Mouse (Mus musculus) stomach, postnatal 0 days (tissue): ENCODE data around the gene Gsto2. TPM values are rescaled to one million over a fixed set of nuclear protein-coding genes. Genes with fewer than 3 reads are reported as not detected.

ENCODE experiments used
- ATAC-seq: fragments of 200-750 bp; cut with Nextera tagmentation; 2 replicates; pipeline ENCODE4 v1.8.0; 2017; ENCODE audit not compliant: low FRiP score, low TSS enrichment
- DNase-seq: peaks from one replicate; pipeline ENCODE4 v3.0.0-alpha.2; 2016; ENCODE audit warnings: low spot score
- H3K27ac ChIP-seq: fragments of 300-500 bp; sonication (generic); replicated peaks from 2 replicates; pipeline ENCODE4 v1.5.1; 2014; ENCODE audit warnings: mild to moderate bottlenecking, control low read depth
- H3K27me3 ChIP-seq: fragments of 300-500 bp; sonication (generic); 2 replicates; pipeline ENCODE4 v1.6.1; 2014; ENCODE audit warnings: low read length; ENCODE audit not compliant: control insufficient read depth, insufficient read depth
- H3K36me3 ChIP-seq: fragments of 300-500 bp; sonication (generic); 2 replicates; pipeline ENCODE4 v1.6.1; 2014; ENCODE audit warnings: low read length, mixed read lengths; ENCODE audit not compliant: control insufficient read depth, insufficient read depth
- H3K4me1 ChIP-seq: fragments of 300-500 bp; sonication (generic); replicated peaks from 2 replicates; pipeline ENCODE4 v1.6.1; 2014; ENCODE audit warnings: antibody characterized with exemption; ENCODE audit not compliant: control insufficient read depth, insufficient read depth
- H3K4me2 ChIP-seq: fragments of 300-500 bp; sonication (generic); replicated peaks from 2 replicates; pipeline ENCODE4 v1.6.1; 2014; ENCODE audit warnings: low read depth, mild to moderate bottlenecking, control low read depth, moderate library complexity
- H3K4me3 ChIP-seq: fragments of 300-500 bp; sonication (generic); 2 replicates; pipeline ENCODE4 v1.5.1; 2014; ENCODE audit warnings: low read depth, low read length, control low read depth
- H3K9ac ChIP-seq: fragments of 300-500 bp; sonication (generic); 2 replicates; pipeline ENCODE4 v1.6.1; 2014; ENCODE audit warnings: mild to moderate bottlenecking, low read length, control low read depth, mixed read lengths
- H3K9me3 ChIP-seq: fragments of 300-500 bp; sonication (generic); 2 replicates; pipeline ENCODE4 v1.6.1; 2016; ENCODE audit warnings: low read length; ENCODE audit not compliant: control insufficient read depth
- CTCF ChIP-seq: IDR thresholded peaks from 2 replicates; pipeline ENCODE4 v1.5.1; 2016; ENCODE audit warnings: antibody characterized with exemption, low read depth, mild to moderate bottlenecking, moderate library complexity
- EP300 ChIP-seq: optimal IDR thresholded peaks from 2 replicates; pipeline ENCODE3; 2016; ENCODE audit warnings: antibody characterized with exemption
- WGBS: fragments of 180-500 bp; shearing (Covaris S2); extraction: QIAGEN DNeasy Blood & Tissue Kit; methylation state at CpG from one replicate; pipeline ENCODE4 v1.1.7; 2014; 5-methylcytosine and 5-hydroxymethylcytosine counted together
- polyA plus RNA-seq: library from polyadenylated mRNA; unstranded; fragments of >200 nt; fragmentation: Nextera tagmentation; extraction: Ambion mirVana; gene quantifications from 2 replicates; pipeline ENCODE4 v1.2.1, GENCODE M21; 2015

The Gsto2 gene
- polyA plus RNA-seq, 1 experiment from 2014 or later: 3.5 TPM

GRCm38 (mm10) chr19:47891562-47892312 lies 26.4 kb downstream of the Gsto2 start:
- no peak for DNase-seq
- WGBS: 42% methylated on average over 11 of the region's 11 CpGs
- peak; percentile 63 for ATAC-seq

GRCm38 (mm10) chr19:47893092-47893491 lies 27.8 kb downstream of the Gsto2 start:
- Histone ChIP-seq H3K9me3 (no peaks in the 10 kb centered on the region), H3K4me2 (no peak overlapping the region), H3K27me3 (no peaks in the 10 kb centered on the region), H3K4me1 (peaks cover 8% of the 10 kb centered on the region), H3K9ac (no peak overlapping the region), H3K4me3 (no peak overlapping the region), H3K27ac (no peak overlapping the region), H3K36me3 (peaks cover 12% of the 10 kb centered on the region)
- WGBS: 89% methylated on average over 6 of the region's 6 CpGs
- ATAC-seq (no peak), DNase-seq (no peak)
- TF ChIP-seq CTCF (no peak), EP300 (no peak)

More at GRCm38 (mm10) chr19:47891562-47892312, 26.4 kb downstream of the Gsto2 start:
- Histone ChIP-seq H3K4me1 (peaks cover 8% of the 10 kb centered on the region), H3K4me3 (no peak overlapping the region), H3K36me3 (peaks cover 7% of the 10 kb centered on the region), H3K27ac (peak overlapping the region; percentile 78), H3K9me3 (no peaks in the 10 kb centered on the region), H3K9ac (no peak overlapping the region), H3K27me3 (no peaks in the 10 kb centered on the region), H3K4me2 (no peak overlapping the region)
- TF ChIP-seq CTCF (no peak), EP300 (no peak)

DNA sequence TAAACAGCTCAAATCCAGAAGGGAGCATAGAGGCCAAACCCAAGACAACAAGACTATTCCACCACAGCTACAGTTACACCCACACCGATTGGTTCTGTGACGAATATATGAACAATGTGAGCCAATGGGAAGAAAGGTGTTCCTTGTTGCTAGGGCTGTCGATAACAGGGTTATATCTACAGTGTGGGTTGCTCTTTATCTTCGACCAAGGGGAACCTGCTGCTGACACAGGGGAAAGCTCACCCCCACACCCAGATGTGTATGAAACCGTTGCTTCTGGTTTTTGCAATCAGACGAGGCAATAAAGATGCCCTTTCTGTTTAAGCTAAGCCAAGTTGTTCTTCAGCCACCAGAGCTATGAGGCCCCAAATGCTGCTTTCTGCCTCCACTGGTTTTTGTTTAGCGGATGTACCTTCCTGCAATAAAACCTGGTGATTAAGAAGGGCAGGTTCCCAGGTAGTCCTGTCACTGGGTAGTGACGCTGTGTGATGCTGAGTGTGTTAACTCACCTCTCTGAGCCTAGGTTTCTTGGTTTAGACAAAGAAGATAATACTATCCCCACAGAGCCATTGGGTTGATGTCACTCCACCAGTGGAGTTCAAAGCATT lies 33.2 kb downstream of the Gsto2 start:
- Histone ChIP-seq H3K4me1 (no peaks in the 10 kb centered on the region), H3K4me2 (no peak overlapping the region), H3K27me3 (no peaks in the 10 kb centered on the region), H3K4me3 (no peak overlapping the region), H3K9me3 (no peaks in the 10 kb centered on the region), H3K9ac (no peak overlapping the region), H3K36me3 (peaks cover 12% of the 10 kb centered on the region), H3K27ac (no peak overlapping the region)
- TF ChIP-seq CTCF: no peak
- no peak for TF ChIP-seq EP300
- no peak for DNase-seq
- WGBS: 78% methylated on average over 8 of the region's 8 CpGs
- no peak for ATAC-seq

DNA sequence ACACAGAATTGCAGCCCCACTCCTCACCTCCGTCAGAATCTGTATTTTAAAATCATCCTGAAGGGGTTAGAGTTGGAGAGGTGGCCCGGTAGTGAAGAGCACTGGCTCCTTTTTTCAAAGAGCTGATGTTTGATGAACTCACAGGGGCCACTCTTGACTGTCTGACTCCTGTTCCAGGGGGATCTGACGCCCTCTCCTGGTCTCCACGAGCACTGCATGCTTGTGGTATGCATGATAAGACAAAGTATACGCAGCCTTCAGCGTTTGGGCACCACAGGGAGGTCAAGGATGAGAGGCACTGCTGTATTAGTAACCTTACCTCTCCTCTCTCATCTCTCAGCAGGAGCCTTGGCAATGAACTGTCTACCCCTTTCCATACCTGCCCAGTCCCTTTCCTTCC lies 34.7 kb downstream of the Gsto2 start:
- TF ChIP-seq CTCF (peak; percentile 59), EP300 (no peak)
- no peak overlapping the region for H3K27ac ChIP-seq
- H3K4me2 ChIP-seq: no peak overlapping the region
- ATAC-seq (no peak), DNase-seq (no peak)
- WGBS: 64% methylated on average over 6 of the region's 6 CpGs
- H3K4me3 ChIP-seq: no peak overlapping the region
- no peaks in the 10 kb centered on the region for H3K9me3 ChIP-seq
- H3K9ac ChIP-seq: no peak overlapping the region
- peaks cover 12% of the 10 kb centered on the region for H3K36me3 ChIP-seq
- H3K27me3 ChIP-seq: no peaks in the 10 kb centered on the region
- no peaks in the 10 kb centered on the region for H3K4me1 ChIP-seq

DNA sequence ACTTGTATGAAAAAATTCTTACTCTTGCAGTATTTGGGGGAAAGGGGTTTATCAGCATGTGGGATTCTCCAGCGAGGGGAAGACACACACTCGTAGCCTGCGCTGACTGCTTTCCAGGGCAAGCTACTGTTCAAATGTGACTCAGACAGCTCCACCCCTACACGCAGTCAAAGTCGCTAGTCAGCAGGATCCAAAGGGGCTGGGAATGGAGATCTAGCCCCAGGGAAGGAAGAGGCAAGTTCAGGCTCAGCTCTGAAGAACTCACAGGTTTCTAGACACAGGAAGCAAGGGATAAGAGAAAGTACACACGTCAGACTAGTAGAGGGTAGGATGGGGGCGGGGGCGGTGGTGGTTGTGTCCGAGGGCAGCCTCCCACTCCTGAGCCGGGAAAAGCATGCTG lies 35.2 kb downstream of the Gsto2 start:
- 63% methylated on average over 10 of the region's 10 CpGs for WGBS
- no peak for TF ChIP-seq CTCF
- TF ChIP-seq EP300: no peak
- Histone ChIP-seq H3K27me3 (no peaks in the 10 kb centered on the region), H3K4me3 (no peak overlapping the region), H3K4me2 (no peak overlapping the region), H3K27ac (no peak overlapping the region), H3K36me3 (peaks cover 12% of the 10 kb centered on the region), H3K4me1 (no peaks in the 10 kb centered on the region; the same call in 1 of the 2 replicates), H3K9ac (no peak overlapping the region), H3K9me3 (no peaks in the 10 kb centered on the region)
- no peak for ATAC-seq
- no peak for DNase-seq
